20 mouse cellular contexts compared by ENCODE assay signal in the genomic region with DNA sequence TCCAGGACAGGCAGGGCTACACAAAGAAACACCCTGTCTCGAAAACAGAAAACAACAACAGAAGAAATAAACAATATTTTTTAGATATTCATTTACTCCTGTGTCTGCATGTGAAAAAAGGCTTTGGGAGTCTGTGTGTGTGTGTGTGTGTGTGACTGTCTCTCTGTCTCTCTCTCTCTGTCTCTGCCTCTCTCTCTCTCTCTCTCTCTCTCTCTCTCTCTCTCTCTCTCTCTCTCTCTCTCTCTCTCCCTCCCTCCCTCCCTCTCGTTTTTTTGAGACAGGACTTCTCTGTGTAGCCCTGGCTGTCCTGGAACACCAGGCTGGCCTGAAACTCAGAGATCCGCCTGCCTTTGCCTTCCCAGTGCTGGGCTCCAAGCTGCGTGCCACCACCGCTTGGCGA. TPM values are rescaled to one million over a fixed set of nuclear protein-coding genes. Genes with fewer than 3 reads are reported as not detected.
DNase-seq lines count a peak whose midpoint lies in the region; ATAC-seq and TF ChIP-seq lines count a peak whose summit lies in the region.
"Had no signal": no experiment of that assay in that cellular context is flagged by ENCODE, and none has a peak within 500 bp of the region (broad histone marks: within the 10 kb centered on the region; RNA-seq: fewer than 3 reads in every experiment).

No protein-coding gene starts in this region.

- H3K36me3 ChIP-seq in heart, embryonic 10.5 days: 0 out of 2 replicates have a peak, but pooled peaks cover 2% of the 10 kb centered on the region
- no peaks in the 10 kb centered on the region; the same call in 1 of the 2 replicates for H3K36me3 ChIP-seq in lung, embryonic 16.5 days (ENCODE audit: control insufficient read depth, insufficient read depth, low read length)
- H3K36me3 ChIP-seq in testis, adult 2 months (ENCODE audit: control insufficient read depth, insufficient read depth, low read length): no peaks in the 10 kb centered on the region
- H3K36me3 ChIP-seq: hindbrain, embryonic 13.5 days; limb, embryonic 15.5 days had no signal

- peak overlapping the region; percentile 73; the same call in 1 of the 2 replicates for H3K27ac ChIP-seq in heart, embryonic 10.5 days
- H3K27ac ChIP-seq in lung, embryonic 16.5 days (ENCODE audit: low read length): peak overlapping the region; percentile 85
- no peak overlapping the region; the same call in 1 of the 2 replicates for H3K27ac ChIP-seq in testis, adult 2 months (ENCODE audit: control insufficient read depth, insufficient read depth, low read depth, low read length)
- H3K27ac ChIP-seq: hindbrain, embryonic 13.5 days; midbrain, embryonic 13.5 days had no signal

- no peak overlapping the region for H3K4me2 ChIP-seq in lung, embryonic 16.5 days (ENCODE audit: low read depth, low read length)
- H3K4me2 ChIP-seq: embryonic facial prominence, embryonic 13.5 days; hindbrain, embryonic 13.5 days; limb, embryonic 15.5 days; midbrain, embryonic 13.5 days had no signal

- TF ChIP-seq CTCF in testis, adult 2 months (IDR thresholded peaks at IDR 0.05; ENCODE audit: control insufficient read depth, insufficient read depth, insufficient replicate concordance, low read depth, low read length): no peak

- H3K4me1 ChIP-seq in heart, embryonic 10.5 days: peaks cover 38% of the 10 kb centered on the region
- peaks cover 25% of the 10 kb centered on the region for H3K4me1 ChIP-seq in lung, embryonic 16.5 days (replicated peaks; ENCODE audit: control insufficient read depth, insufficient read depth, low read length)
- no peaks in the 10 kb centered on the region; the same call in none of the 2 replicates for H3K4me1 ChIP-seq in testis, adult 2 months (ENCODE audit: control insufficient read depth, insufficient read depth, low read length)
- H3K4me1 ChIP-seq: hindbrain, embryonic 13.5 days; midbrain, embryonic 13.5 days had no signal

- 84% methylated on average over 5 of the region's 6 CpGs for WGBS in heart, embryonic 10.5 days
- 72% methylated on average over 6 of the region's 6 CpGs for WGBS in lung, embryonic 16.5 days

- H3K9me3 ChIP-seq in heart, embryonic 10.5 days: no peaks in the 10 kb centered on the region
- H3K9me3 ChIP-seq in lung, embryonic 16.5 days (ENCODE audit: control insufficient read depth, low read length): no peaks in the 10 kb centered on the region
- H3K9me3 ChIP-seq: embryonic facial prominence, embryonic 13.5 days; heart, embryonic 12.5 days; hindbrain, embryonic 13.5 days; limb, embryonic 15.5 days; midbrain, embryonic 13.5 days had no signal

- H3K9ac ChIP-seq in lung, embryonic 16.5 days (ENCODE audit: low read length): no peak overlapping the region
- H3K9ac ChIP-seq: embryonic facial prominence, embryonic 13.5 days; hindbrain, embryonic 13.5 days; limb, embryonic 15.5 days; midbrain, embryonic 13.5 days had no signal

- DNase-seq in heart, embryonic 10.5 days (ENCODE audit: low spot score): no peak
- no peak for DNase-seq in heart, postnatal 4 days
- no peak for DNase-seq in lung, postnatal 10 days
- no peak for DNase-seq in testis, postnatal 14 days (ENCODE audit: low spot score)
- no peak for DNase-seq in thymus, postnatal 4 days
- no peak for DNase-seq in c-Kit-positive CD71-positive TER-119-positive erythroid progenitor cells, embryonic 14.5 days (ENCODE audit: low spot score)
- DNase-seq: adrenal gland, postnatal 10 days; cerebellum, postnatal 25 days; gastrocnemius, postnatal 14 days; heart, postnatal 10 days; layer of hippocampus, adult 9-11 months; lung, adult 2 months; thymus, postnatal 14 days had no signal

- H3K4me3 ChIP-seq in heart, embryonic 10.5 days: no peak overlapping the region
- no peak overlapping the region for H3K4me3 ChIP-seq in lung, embryonic 16.5 days (ENCODE audit: low read length)
- peak overlapping the region; percentile 87 for H3K4me3 ChIP-seq in testis, adult 2 months (ENCODE audit: control insufficient read depth, low read depth, low read length)
- H3K4me3 ChIP-seq: embryonic facial prominence, embryonic 13.5 days; heart, embryonic 12.5 days; hindbrain, embryonic 13.5 days; limb, embryonic 15.5 days; midbrain, embryonic 13.5 days had no signal

- TF ChIP-seq POLR2A in testis, adult 2 months (IDR thresholded peaks at IDR 0.05; ENCODE audit: control insufficient read depth, low read depth, low read length): no peak

- ATAC-seq in lung, embryonic 16.5 days (ENCODE audit: low read depth): peak; percentile 1; the same call in 1 of the 2 replicates

- H3K27me3 ChIP-seq in heart, embryonic 10.5 days (ENCODE audit: insufficient read depth, poor library complexity, severe bottlenecking): no peaks in the 10 kb centered on the region
- H3K27me3 ChIP-seq in lung, embryonic 16.5 days (ENCODE audit: control insufficient read depth, insufficient read depth, low read depth, low read length): no peaks in the 10 kb centered on the region
- no peaks in the 10 kb centered on the region for H3K27me3 ChIP-seq in testis, adult 2 months (ENCODE audit: control insufficient read depth, insufficient read depth, low read length)
- H3K27me3 ChIP-seq: embryonic facial prominence, embryonic 13.5 days; heart, embryonic 12.5 days; hindbrain, embryonic 13.5 days; limb, embryonic 15.5 days; midbrain, embryonic 13.5 days had no signal

RNA-seq across cellular contexts. Expression of gene Mtmr12, which starts 8.9 kb away (rescaled TPM):
- polyA plus RNA-seq in heart, embryonic 10.5 days (2016; fragmentation: Nextera tagmentation; extraction: Ambion mirVana): 18.7 and 19.0 TPM in 2 replicates
- total RNA-seq in heart, postnatal 4 days (2021): 10 to 100 TPM; 19.6 to 22.4 TPM
- polyA plus RNA-seq in lung, embryonic 16.5 days (2015; fragmentation: Nextera tagmentation; extraction: Ambion mirVana): 19.7 and 21.1 TPM in 2 replicates
- polyA plus RNA-seq in testis, adult 2 months (2012; rRNA removed): 26.2 and 27.0 TPM in 2 replicates
